Mouse (Mus musculus): Measurements from ENCODE around the gene Treh.

The Treh gene

DNA sequence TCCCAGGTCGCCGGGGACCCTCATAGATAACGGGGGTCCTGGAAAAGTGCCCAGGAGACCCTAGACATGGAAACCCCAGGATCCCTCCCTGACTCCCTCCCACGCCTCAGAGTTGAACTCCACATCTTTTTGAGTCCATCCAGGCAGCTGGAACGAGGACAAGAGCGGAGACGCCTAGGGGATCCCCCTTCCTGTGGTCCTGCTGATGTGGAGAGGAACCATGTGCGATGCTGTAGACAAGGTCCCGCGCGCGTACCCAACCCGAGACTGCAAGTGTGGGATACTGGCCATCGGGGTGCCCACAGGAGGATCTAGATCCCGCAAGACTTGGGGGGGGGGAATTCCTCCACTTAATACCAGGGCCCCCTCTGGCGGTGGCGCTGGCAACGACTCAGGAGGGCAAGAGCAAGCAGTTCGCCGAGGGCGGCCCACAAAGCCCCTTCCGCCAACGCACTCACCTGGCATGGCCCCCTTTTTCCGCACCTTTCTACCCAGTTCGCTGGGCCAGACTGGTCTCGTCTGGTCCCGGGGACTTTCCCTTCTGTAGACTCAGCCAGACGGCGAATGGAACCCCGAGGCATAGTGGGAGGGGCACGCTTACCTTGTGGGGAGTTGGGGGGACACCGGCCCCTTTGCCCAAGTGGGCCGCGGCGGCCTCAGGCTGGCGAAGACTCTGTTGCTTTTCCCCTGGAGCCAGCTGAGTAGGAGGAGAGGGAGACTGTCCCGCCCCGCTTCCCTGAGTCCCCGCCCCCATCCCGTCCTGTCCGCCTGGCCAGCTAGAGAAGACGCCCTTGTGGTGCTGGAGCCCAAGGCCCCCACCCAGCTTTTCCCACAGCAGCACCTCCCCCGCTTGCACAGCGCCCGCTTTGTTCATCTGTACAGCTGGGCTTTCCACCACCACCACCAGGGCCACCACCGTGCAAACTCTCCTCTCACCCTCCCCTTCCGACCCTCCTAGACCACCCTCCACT is 61.8 kb downstream of the Treh start, which contains the start of gene Phldb1:
Gene Phldb1 (minus strand): TSS at position 675 of the 971 bp plus-strand sequence.
- 4% methylated on average over 47 of the region's 47 CpGs for WGBS

- 80% methylated on average over 6 of the region's 6 CpGs for WGBS
Observed at GRCm38 (mm10) chr9:44735886-44736285, 62.9 kb downstream of the Treh start.
